Mouse (Mus musculus): ENCODE measurements around the gene Phf7.

The Phf7 gene

DNA sequence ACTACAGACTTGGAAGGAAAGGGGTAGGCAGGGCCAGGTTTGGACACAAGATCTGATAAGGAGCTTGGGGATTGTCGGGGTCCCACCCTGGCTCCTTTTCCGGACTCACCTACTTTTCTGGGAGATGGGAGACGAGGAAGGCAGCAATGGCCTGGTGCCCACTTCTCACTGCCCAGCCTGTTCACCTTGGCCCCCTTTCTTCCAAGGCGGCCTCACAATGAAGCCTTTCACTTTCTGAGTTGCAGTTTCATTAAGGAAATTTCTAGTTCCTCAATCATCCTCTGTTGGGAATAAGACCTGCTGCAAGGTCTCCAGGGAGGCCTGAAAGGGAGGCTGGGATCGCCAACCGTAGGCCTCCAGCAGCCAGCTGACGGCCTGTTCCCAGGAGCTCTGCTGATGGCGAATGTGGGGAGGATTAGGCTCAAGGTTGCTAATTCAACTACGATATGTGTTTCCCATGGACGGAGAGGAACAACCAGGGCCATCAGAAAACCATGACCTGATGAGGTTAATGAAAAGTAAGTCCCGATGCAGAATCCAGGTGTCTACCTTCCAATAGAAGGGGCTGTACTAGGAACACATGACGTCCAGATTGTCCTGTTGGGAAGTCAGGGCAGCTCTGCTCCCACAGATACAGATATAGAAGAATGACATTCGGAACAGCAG is 18.6 kb downstream of the Phf7 start:
- DNase-seq: no peak

GRCm38 (mm10) chr14:31230442-31230841 is 20.7 kb downstream of the Phf7 start:
- no peak for DNase-seq

DNA sequence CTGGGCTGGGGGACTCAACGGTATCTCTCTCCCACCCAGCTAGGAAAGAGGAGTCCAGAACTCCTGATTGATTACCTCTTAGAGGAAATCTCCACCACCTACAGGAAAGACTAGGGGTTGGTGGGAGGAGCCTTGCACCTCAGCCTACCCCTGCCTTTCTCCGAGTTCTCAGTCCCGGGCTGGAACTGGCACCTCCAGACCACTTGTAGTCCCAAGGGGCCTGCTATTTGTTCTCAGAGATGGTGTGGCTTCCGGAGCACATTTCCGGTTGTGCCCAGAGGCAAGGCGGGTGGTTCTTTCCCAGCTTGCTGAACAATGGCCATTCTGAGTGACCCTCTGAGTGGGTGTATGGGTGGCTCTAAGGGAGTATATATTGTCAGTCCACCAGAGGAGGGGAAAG is 22.9 kb downstream of the Phf7 start:
- no peak for DNase-seq

- DNase-seq: peak; percentile 42
Observed at GRCm38 (mm10) chr14:31226978-31227377, 24.1 kb downstream of the Phf7 start.

DNA sequence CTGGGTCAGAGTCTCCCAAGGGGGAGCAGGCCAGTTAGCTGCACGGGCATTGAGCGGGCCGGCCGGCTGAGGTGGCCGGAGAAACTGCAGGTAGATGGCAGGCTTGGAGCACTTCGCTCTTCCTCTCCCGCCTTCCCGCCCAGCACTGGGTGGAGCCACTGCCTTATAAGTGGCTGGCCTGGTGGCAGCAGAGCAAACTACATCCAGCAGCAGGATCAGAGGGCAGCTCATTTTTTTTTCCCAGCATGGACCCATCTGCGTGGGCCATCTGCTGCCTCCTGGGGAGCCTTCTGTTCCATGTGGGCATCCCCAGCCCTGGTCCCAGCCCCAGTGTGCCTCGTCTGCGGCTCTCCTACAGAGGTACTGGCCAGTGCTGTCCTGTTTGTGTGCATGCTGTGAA is 33.5 kb downstream of the Phf7 start, which contains the start of gene Sema3g:
Sema3g (plus strand) TSS at position 195 of the 400 bp plus-strand sequence.
- peak; percentile 71 for DNase-seq

DNA sequence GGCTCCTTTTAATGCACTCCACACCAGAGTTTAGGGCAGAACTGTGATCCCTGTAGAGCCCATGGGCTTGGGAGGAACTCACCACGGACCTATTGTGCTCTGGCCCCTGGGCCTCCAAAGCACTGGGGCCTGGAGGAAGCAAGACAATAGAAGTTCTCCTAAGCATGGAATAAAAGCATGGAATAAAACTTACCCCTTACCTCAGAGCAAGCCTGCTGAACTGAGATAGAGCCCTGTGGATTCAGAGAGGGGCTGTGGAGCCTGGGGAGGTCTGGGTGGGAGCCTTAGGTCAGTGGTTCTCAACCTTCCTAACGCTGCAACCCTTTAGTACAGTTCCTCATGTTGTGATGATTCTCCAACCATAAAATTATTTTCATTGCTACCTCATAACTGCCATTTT is 34.3 kb downstream of the Phf7 start, which contains the start of gene Nisch:
Nisch (minus strand) TSS at position 101 of the 400 bp plus-strand sequence.
- DNase-seq: no peak

GRCm38 (mm10) chr14:31215157-31216002 is 35.7 kb downstream of the Phf7 start:
- DNase-seq: peak; percentile 52

- DNase-seq: no peak
Observed at GRCm38 (mm10) chr14:31214684-31215083, 36.4 kb downstream of the Phf7 start.

GRCm38 (mm10) chr14:31213868-31214267 is 37.2 kb downstream of the Phf7 start:
- peak; percentile 25 for DNase-seq

DNA sequence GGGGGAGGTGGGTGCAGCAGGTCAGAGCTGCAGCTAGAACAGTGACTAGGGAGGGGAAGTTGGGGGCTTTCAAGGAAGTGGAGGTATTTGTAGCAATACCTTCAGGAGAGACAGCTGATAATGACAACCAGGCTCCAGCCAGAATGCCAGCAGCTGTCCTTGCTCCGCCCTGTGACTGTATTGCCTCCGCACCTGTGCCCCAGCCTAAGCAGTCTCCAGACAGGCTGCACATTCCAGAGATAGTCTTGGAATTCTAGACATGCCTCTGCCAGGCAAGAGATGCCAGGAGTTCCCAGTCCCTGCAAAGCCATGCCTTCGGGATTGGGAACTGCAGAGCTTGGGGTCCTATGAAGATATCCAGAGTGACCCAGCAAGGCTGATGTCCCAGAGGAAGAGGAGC is 38.6 kb downstream of the Phf7 start:
- DNase-seq: no peak

- no peak for DNase-seq
Observed at GRCm38 (mm10) chr14:31211854-31212253, 39.3 kb downstream of the Phf7 start.

DNA sequence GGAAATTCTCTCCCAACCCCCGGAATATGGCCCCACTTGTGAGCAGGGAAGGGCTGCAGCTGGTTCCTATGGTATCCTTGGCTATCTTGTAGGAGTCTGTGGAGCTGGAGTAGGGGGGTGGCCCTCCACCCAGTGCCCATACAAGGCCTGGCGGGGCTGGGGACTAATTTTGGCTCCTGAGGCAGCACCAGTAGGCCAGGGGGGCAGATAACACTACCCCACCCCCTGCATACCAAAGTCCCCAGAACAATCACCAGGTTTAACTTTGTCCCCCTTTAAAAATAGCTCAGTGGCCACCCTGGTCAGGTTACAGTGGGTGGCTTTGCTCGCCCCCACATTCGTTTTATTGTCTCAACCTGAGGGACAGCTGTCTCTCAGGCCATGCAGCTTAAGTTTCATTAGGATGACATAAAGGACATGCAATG is 42.0 kb downstream of the Phf7 start:
- DNase-seq: no peak

GRCm38 (mm10) chr14:31208084-31208483 is 43.0 kb downstream of the Phf7 start, which contains the start of gene Tnnc1:
Gene Tnnc1 (plus strand): TSS chr14:31208312.
- peak; percentile 32 for DNase-seq

DNA sequence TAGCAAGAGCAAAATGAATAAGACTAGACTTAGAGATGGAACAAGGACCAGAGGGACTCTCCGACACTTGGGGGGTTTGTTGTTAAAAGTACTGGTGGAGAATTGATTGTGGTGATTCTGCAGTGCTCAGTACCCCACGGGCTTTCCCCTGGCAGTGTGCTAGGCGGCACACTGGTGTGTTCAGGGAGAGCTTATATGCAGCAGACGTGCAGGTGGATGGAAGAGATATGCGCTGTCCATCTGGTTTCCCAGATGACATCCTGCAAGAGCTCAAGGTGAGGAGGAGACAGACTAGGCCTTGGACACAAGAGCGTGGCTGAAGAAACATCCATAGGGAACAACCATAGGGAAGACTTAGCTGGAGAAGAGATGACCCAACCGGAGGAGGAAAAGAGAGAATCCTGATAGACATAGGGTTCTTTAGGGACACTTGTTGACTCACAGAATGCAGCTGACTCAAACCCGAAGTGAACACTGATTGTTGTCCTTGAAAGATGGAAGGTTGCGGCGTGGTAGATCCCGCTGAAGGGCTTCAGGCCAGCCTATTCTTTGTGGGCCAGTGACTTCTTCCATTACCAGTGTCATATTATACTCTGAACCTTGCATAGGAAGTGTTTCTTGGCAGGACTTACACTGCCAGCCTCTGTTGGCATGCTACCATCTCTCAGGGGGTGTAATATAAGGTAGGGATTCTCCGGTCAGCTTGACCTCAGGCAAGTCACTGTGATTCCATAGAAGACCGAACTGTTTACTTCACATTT is 43.9 kb downstream of the Phf7 start:
- DNase-seq: peak; percentile 59

DNA sequence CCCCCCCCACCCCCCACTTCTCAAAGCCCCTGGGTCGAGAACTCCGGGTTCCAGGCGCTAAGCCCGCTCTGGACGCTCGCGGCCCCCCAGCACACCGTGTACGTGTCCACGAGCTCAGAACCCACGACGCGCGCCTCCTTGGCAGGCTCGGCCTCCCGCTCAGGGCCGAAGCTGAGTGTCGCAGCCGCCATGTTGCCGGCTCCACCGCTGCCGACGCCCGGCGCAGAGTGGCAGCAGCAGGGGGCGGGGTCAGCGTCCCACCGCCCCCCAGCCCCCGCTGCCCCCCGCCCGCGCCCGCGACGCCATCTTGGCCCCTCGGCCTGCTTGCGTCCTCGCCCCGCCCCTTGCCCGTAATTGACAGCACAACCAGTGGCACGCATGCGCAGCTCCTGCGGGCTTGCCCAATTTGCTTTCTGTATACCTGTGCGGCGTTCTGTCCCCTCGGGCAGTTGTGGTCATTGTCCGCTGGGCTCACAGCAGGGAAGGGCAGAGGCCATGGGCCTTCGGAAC is 44.6 kb downstream of the Phf7 start:
- peak; percentile 98 for DNase-seq

DNA sequence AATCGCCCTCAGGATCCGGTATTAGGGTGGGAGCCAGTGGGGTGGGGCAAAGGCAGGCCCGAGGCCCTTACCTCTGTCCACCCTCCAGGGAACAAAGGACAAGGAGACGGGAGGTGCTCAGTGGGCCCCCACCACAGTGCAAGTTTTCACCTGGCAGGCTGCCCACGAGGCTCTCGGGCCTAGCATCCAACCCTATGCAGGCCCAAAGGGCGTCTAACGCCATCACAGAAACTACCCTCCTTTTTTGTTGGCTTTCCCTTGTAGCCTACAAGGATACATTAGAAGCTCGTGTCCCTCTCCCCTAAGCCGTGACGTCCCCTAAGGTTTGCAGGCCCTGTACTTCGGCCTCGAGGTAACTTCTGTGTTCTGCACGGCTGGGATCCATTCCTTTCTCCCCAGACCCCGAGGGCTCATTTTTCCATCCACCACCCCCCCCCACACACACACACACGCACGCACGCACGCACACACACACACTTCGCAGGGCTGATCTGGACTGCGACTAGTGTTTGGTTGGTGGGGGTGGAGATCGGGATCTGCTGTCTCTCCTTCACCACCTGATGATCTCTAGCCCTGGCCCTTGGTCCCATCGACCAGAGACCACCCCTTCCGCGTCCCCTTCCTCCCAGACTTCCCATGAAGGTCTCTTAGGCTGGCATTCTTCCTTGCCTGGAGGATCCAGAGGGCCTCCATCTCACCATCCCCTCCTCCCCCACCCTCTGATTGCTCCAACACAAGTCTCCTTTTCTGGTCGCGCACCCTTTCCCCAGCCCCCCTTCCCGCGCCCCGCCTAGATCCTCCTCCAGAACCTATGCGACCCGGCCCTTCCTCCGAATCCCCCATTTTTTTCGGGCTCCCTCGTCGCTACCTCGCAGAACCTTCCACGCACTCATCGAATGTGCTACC is 45.3 kb downstream of the Phf7 start:
- DNase-seq: peak; percentile 45

DNA sequence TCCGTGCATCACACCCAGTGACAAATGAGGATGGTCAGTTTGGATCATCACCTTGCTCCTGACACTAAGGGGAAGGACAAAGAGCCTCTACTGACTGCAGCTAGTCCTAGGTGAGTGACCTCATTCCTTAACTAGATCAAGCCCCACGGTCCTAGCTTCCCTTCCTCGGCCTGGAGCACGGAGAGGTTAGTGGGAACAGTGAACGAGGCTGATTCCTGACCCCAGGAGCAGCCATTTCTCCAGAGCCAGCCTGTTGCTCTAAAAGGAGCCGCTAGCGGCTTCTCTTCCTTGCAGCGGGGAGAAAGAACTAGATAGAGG is 45.9 kb downstream of the Phf7 start:
- DNase-seq: no peak

- DNase-seq: no peak
Observed at GRCm38 (mm10) chr14:31204844-31205243, 46.3 kb downstream of the Phf7 start.

GRCm38 (mm10) chr14:31200038-31200437 is 51.1 kb downstream of the Phf7 start:
- DNase-seq: no peak

- no peak for DNase-seq
Observed at GRCm38 (mm10) chr14:31199599-31199998, 51.5 kb downstream of the Phf7 start.

DNA sequence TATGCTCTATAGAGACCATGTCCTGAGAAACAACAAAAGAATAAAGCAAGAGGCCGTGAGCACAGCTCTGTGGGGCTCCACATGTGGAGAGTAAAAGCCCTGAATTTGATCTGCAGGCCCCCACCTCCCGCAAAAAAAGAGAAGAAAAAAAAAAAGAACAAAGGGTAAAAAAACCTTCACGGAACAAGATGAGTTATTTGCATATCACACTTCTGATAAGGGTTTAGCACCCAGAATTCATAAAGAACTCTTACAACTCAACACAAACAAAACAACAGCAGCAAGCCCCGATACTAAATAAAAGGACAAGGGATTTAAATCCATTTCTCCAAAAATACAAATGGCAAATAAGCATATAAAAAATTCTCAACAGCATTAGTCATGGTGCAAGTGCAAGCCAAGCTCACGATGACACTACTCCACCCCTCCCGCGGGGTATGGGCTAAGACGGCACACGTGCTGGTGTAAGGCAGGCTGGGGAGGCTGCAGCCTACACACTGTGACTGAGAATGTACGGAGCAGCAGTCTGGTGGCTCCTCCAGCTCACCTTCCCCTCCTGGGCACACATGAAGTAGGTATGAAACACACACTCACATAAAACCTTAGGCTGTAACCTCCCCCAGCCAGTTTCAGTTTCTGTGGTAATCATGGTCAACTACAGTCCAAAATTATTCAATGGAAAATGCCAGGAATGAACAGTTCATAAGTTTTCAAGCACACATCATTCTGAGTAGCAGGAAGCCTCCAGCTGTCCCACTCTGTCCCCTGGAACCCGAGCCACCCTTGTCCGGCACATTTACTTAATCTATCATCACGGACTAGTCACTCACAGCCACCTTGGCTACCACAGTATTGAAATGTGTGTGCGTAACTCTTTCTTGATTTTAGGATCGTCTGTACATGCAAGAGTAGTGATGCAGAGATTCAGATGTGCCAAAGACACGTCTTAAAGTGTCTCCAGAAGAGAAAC is 53.3 kb downstream of the Phf7 start:
- no peak for DNase-seq
